18 mouse cellular contexts compared by ENCODE assay signal in the genomic region with DNA sequence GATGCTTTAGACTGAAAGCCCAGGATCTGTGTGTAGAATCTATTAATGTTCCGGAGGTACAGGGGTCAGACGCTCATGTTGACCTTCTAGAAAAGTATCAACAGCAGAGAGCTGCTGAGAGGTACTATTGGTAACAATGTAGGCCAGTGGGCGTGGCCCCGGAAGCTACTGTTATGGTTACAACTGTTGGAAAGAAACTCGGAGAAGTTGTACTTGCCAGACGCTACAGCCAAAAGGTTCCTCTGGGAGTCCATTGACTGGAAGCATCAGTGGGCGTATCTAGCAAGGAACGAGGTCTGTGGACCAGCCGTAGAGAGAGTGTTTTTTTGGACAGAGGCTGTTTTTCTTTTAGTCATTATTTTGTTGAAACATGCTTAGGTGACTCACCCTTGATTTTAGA. TPM values are rescaled to one million over a fixed set of nuclear protein-coding genes. Genes with fewer than 3 reads are reported as not detected.
A peak's percentile ranks its signal among the peaks of the same experiment; 100 is the strongest.
DNase-seq lines count a peak whose midpoint lies in the region; ATAC-seq lines count a peak whose summit lies in the region.
"Had no signal": no experiment of that assay in that cellular context is flagged by ENCODE, and none has a peak within 500 bp of the region (broad histone marks: within the 10 kb centered on the region; RNA-seq: fewer than 3 reads in every experiment).

No protein-coding gene starts in this region.

- no peaks in the 10 kb centered on the region for H3K27me3 ChIP-seq in forebrain, embryonic 16.5 days (replicated peaks; ENCODE audit: control insufficient read depth, insufficient read depth, low read length)
- H3K27me3 ChIP-seq: hindbrain, embryonic 15.5 days; intestine, embryonic 15.5 days; kidney, embryonic 15.5 days; limb, embryonic 13.5 days; liver, embryonic 15.5 days; Patski had no signal

- no peak overlapping the region for H3K27ac ChIP-seq in forebrain, embryonic 16.5 days (ENCODE audit: low read length)
- H3K27ac ChIP-seq: hindbrain, embryonic 15.5 days; intestine, embryonic 15.5 days; kidney, embryonic 15.5 days; limb, embryonic 13.5 days; liver, embryonic 15.5 days had no signal

- 91% methylated on average over 9 of the region's 9 CpGs for WGBS in forebrain, embryonic 16.5 days

- no peaks in the 10 kb centered on the region for H3K4me1 ChIP-seq in forebrain, embryonic 16.5 days (replicated peaks; ENCODE audit: control insufficient read depth, insufficient read depth, low read length)
- H3K4me1 ChIP-seq: hindbrain, embryonic 15.5 days; intestine, embryonic 15.5 days; kidney, embryonic 15.5 days; limb, embryonic 13.5 days; liver, embryonic 15.5 days had no signal

- no peaks in the 10 kb centered on the region for H3K36me3 ChIP-seq in forebrain, embryonic 16.5 days (ENCODE audit: control insufficient read depth, insufficient read depth)
- H3K36me3 ChIP-seq: hindbrain, embryonic 15.5 days; intestine, embryonic 15.5 days; kidney, embryonic 15.5 days; limb, embryonic 13.5 days; liver, embryonic 15.5 days had no signal

- ATAC-seq in forebrain, embryonic 16.5 days, result no peak
- ATAC-seq: forebrain, embryonic 14.5 days; intestine, embryonic 15.5 days; Patski had no signal

- peak; percentile 52 for DNase-seq in ES-CJ7 (ENCODE audit: low read depth, low spot score)
- peak; percentile 75 for DNase-seq in R1 (ENCODE audit: low read depth, low spot score)
- peak; percentile 66 for DNase-seq in gastrocnemius, postnatal 25 days
- peak; percentile 50 for DNase-seq in heart, postnatal 25 days (ENCODE audit: low spot score)
- DNase-seq in thymus, postnatal 36 days, result no peak
- no peak for DNase-seq in right cerebral cortex, adult 2 months (ENCODE audit: low spot score in 2 of 2)
- DNase-seq: cerebellum, adult 9-10 months; kidney, postnatal 4 days; thymus, postnatal 25 days had no signal

- no peak overlapping the region for H3K4me3 ChIP-seq in forebrain, embryonic 16.5 days (replicated peaks; ENCODE audit: low read length)
- H3K4me3 ChIP-seq: hindbrain, embryonic 15.5 days; intestine, embryonic 15.5 days; kidney, embryonic 15.5 days; limb, embryonic 13.5 days; liver, embryonic 15.5 days had no signal

- intact Hi-C loops in heart, postnatal 25 days (cut with DNase I), result no loop called here

- H3K9me3 ChIP-seq in forebrain, embryonic 16.5 days (ENCODE audit: control insufficient read depth, low read length), result no peaks in the 10 kb centered on the region
- H3K9me3 ChIP-seq: hindbrain, embryonic 15.5 days; intestine, embryonic 15.5 days; kidney, embryonic 15.5 days; limb, embryonic 13.5 days; liver, embryonic 15.5 days had no signal

- no peak overlapping the region for H3K4me2 ChIP-seq in forebrain, embryonic 16.5 days (ENCODE audit: low read length)
- H3K4me2 ChIP-seq: hindbrain, embryonic 15.5 days; intestine, embryonic 15.5 days; kidney, embryonic 15.5 days; limb, embryonic 13.5 days; liver, embryonic 15.5 days; midbrain, embryonic 11.5 days had no signal

- no peak overlapping the region for H3K9ac ChIP-seq in forebrain, embryonic 16.5 days (replicated peaks; ENCODE audit: low read depth, low read length)
- H3K9ac ChIP-seq: hindbrain, embryonic 15.5 days; intestine, embryonic 15.5 days; kidney, embryonic 15.5 days; limb, embryonic 13.5 days; liver, embryonic 15.5 days had no signal

RNA-seq across cellular contexts. Expression of a gene that starts 14.5 kb away (rescaled TPM):
- 10 to 100 TPM; 13.2 to 28.1 TPM for total RNA-seq in gastrocnemius, postnatal 25 days (2021)
- total RNA-seq in heart, postnatal 25 days (2021), result 100 to 1,000 TPM in 1 of 2 experiments, 10 to 100 TPM in 1; 73.3 to 125 TPM
- 3.0 and 3.5 TPM in 2 replicates for polyA plus RNA-seq in forebrain, embryonic 16.5 days (2015; fragmentation: Nextera tagmentation; extraction: Ambion mirVana)

Comparison
In these comparisons a context has a peak if more than half of its experiments do, and no peak if none do; other contexts are left out.
1. DNase-seq: peak in ES-CJ7 (single experiment), R1 (single experiment), gastrocnemius, postnatal 25 days (single experiment) and heart, postnatal 25 days (single experiment); none in thymus, postnatal 36 days (0 of 2) and right cerebral cortex, adult 2 months (0 of 2).